Mouse (Mus musculus): ENCODE results near the gene Ints5. TPM values are rescaled to one million over a fixed set of nuclear protein-coding genes. Genes with fewer than 3 reads are reported as not detected.
A peak's percentile ranks its signal among the peaks of the same experiment; 100 is the strongest.

Ints5 gene
- polyA plus RNA-seq, 1 experiment from 2014 or later: 24.8 TPM

GRCm38 (mm10) chr19:8944750-8945149, 51.9 kb downstream of the Ints5 start:
- Histone ChIP-seq H3K4me3 (ENCODE audit: low read length) (peak overlapping the region; percentile 32), H3K4me2 (ENCODE audit: low read depth, low read length) (peak overlapping the region; percentile 77), H3K9me3 (replicated peaks; ENCODE audit: control insufficient read depth, low read length) (no peaks in the 10 kb centered on the region), H3K36me3 (ENCODE audit: control insufficient read depth, insufficient read depth) (peaks cover 40% of the 10 kb centered on the region), H3K9ac (ENCODE audit: low read length) (peak overlapping the region; percentile 44), H3K27me3 (ENCODE audit: control insufficient read depth, insufficient read depth, low read length) (no peaks in the 10 kb centered on the region), H3K27ac (ENCODE audit: low read length) (peak overlapping the region; percentile 28), H3K4me1 (ENCODE audit: control insufficient read depth, insufficient read depth, low read length) (peaks cover 34% of the 10 kb centered on the region)
- no peak for ATAC-seq (replicated peaks; ENCODE audit: extremely low read depth, insufficient read depth, low FRiP score)
- 30% methylated on average over 5 of the region's 5 CpGs for WGBS

- no peak for ATAC-seq (replicated peaks; ENCODE audit: extremely low read depth, insufficient read depth, low FRiP score)
- peak overlapping the region; percentile 44; the same call in 1 of the 2 replicates for H3K9ac ChIP-seq (ENCODE audit: low read length)
- peak overlapping the region; percentile 28 for H3K27ac ChIP-seq (ENCODE audit: low read length)
- no peaks in the 10 kb centered on the region for H3K27me3 ChIP-seq (ENCODE audit: control insufficient read depth, insufficient read depth, low read length)
- 66% methylated on average over 6 of the region's 6 CpGs for WGBS
- peaks cover 34% of the 10 kb centered on the region for H3K4me1 ChIP-seq (ENCODE audit: control insufficient read depth, insufficient read depth, low read length)
- H3K9me3 ChIP-seq (replicated peaks; ENCODE audit: control insufficient read depth, low read length): no peaks in the 10 kb centered on the region
- H3K36me3 ChIP-seq (ENCODE audit: control insufficient read depth, insufficient read depth): peaks cover 42% of the 10 kb centered on the region
- peak overlapping the region; percentile 77 for H3K4me2 ChIP-seq (ENCODE audit: low read depth, low read length)
- H3K4me3 ChIP-seq (ENCODE audit: low read length): peak overlapping the region; percentile 32
Measured at GRCm38 (mm10) chr19:8945251-8945650, 52.4 kb downstream of the Ints5 start.

- no peaks in the 10 kb centered on the region for H3K27me3 ChIP-seq (ENCODE audit: control insufficient read depth, insufficient read depth, low read length)
- H3K36me3 ChIP-seq (ENCODE audit: control insufficient read depth, insufficient read depth): peaks cover 57% of the 10 kb centered on the region
- no peaks in the 10 kb centered on the region for H3K9me3 ChIP-seq (replicated peaks; ENCODE audit: control insufficient read depth, low read length)
- 76% methylated on average over 7 of the region's 7 CpGs for WGBS
- no peak overlapping the region for H3K4me3 ChIP-seq (ENCODE audit: low read length)
- ATAC-seq (replicated peaks; ENCODE audit: extremely low read depth, insufficient read depth, low FRiP score): no peak
- H3K4me2 ChIP-seq (ENCODE audit: low read depth, low read length): no peak overlapping the region
- peaks cover 26% of the 10 kb centered on the region for H3K4me1 ChIP-seq (ENCODE audit: control insufficient read depth, insufficient read depth, low read length)
- no peak overlapping the region for H3K9ac ChIP-seq (ENCODE audit: low read length)
- H3K27ac ChIP-seq (ENCODE audit: low read length): no peak overlapping the region
Measured at GRCm38 (mm10) chr19:8946929-8947328, 54.1 kb downstream of the Ints5 start.

Small RNAs within 50 kb of the gene (microRNA-seq; reads per million reads assigned to microRNA genes)
- not detected for gene Mir5136

Other genes with a start within 250 kb of the Ints5 start
- 0.09 TPM in 2 replicates for gene Chrm1, start 229.2 kb upstream of the Ints5 start, polyA plus RNA-seq (2015; fragmentation: Nextera tagmentation; extraction: Ambion mirVana)
- gene Slc3a2, start 169.6 kb upstream of the Ints5 start, polyA plus RNA-seq (2015; fragmentation: Nextera tagmentation; extraction: Ambion mirVana): 66.4 and 68.8 TPM in 2 replicates
- 53.5 and 54.9 TPM in 2 replicates for gene Wdr74, start 157.2 kb upstream of the Ints5 start, polyA plus RNA-seq (2015; fragmentation: Nextera tagmentation; extraction: Ambion mirVana)
- gene 1700092M07Rik, start 152.3 kb upstream of the Ints5 start, polyA plus RNA-seq (2015; fragmentation: Nextera tagmentation; extraction: Ambion mirVana): 0.63 and 0.74 TPM in 2 replicates
- 91.5 and 91.7 TPM in 2 replicates for gene Stx5a, start 151.6 kb upstream of the Ints5 start, polyA plus RNA-seq (2015; fragmentation: Nextera tagmentation; extraction: Ambion mirVana)
- 134 and 145 TPM in 2 replicates for gene Nxf1, start 135.9 kb upstream of the Ints5 start, polyA plus RNA-seq (2015; fragmentation: Nextera tagmentation; extraction: Ambion mirVana)
- 138 and 158 TPM in 2 replicates for gene Tmem223, start 122.0 kb upstream of the Ints5 start, polyA plus RNA-seq (2015; fragmentation: Nextera tagmentation; extraction: Ambion mirVana)
- 57.1 and 60.9 TPM in 2 replicates for gene Tmem179b, start 118.5 kb upstream of the Ints5 start, polyA plus RNA-seq (2015; fragmentation: Nextera tagmentation; extraction: Ambion mirVana)
- 17.4 and 19.3 TPM in 2 replicates for gene Taf6l, start 106.6 kb upstream of the Ints5 start, polyA plus RNA-seq (2015; fragmentation: Nextera tagmentation; extraction: Ambion mirVana)
- gene Polr2g, start 94.4 kb upstream of the Ints5 start, polyA plus RNA-seq (2015; fragmentation: Nextera tagmentation; extraction: Ambion mirVana): 126 and 128 TPM in 2 replicates
- gene Zbtb3, start 90.5 kb upstream of the Ints5 start, polyA plus RNA-seq (2015; fragmentation: Nextera tagmentation; extraction: Ambion mirVana): 3.5 and 4.3 TPM in 2 replicates
- gene Ttc9c, start 73.7 kb upstream of the Ints5 start, polyA plus RNA-seq (2015; fragmentation: Nextera tagmentation; extraction: Ambion mirVana): 35.5 and 37.7 TPM in 2 replicates
- 3.2 and 3.3 TPM in 2 replicates for gene Hnrnpul2, start 73.0 kb upstream of the Ints5 start, polyA plus RNA-seq (2015; fragmentation: Nextera tagmentation; extraction: Ambion mirVana)
- gene AC129217.1, start 63.2 kb upstream of the Ints5 start, polyA plus RNA-seq (2015; fragmentation: Nextera tagmentation; extraction: Ambion mirVana): not detected in 2 replicates
- 43.9 and 44.3 TPM in 2 replicates for gene Bscl2, start 55.5 kb upstream of the Ints5 start, polyA plus RNA-seq (2015; fragmentation: Nextera tagmentation; extraction: Ambion mirVana)
- gene Gng3, start 53.8 kb upstream of the Ints5 start, polyA plus RNA-seq (2015; fragmentation: Nextera tagmentation; extraction: Ambion mirVana): 1.2 and 1.4 TPM in 2 replicates
- gene Lrrn4cl, start 42.2 kb upstream of the Ints5 start, polyA plus RNA-seq (2015; fragmentation: Nextera tagmentation; extraction: Ambion mirVana): 1.9 and 2.8 TPM in 2 replicates
- 130 and 133 TPM in 2 replicates for gene Ubxn1, start 21.5 kb upstream of the Ints5 start, polyA plus RNA-seq (2015; fragmentation: Nextera tagmentation; extraction: Ambion mirVana)
- gene Uqcc3, start 12.1 kb upstream of the Ints5 start, polyA plus RNA-seq (2015; fragmentation: Nextera tagmentation; extraction: Ambion mirVana): 62.7 and 64.0 TPM in 2 replicates
- 25.2 and 42.5 TPM in 2 replicates for gene Lbhd1, start 9.3 kb upstream of the Ints5 start, polyA plus RNA-seq (2015; fragmentation: Nextera tagmentation; extraction: Ambion mirVana)
- not detected in 2 replicates for gene Gm49403, start 9.1 kb upstream of the Ints5 start, polyA plus RNA-seq (2015; fragmentation: Nextera tagmentation; extraction: Ambion mirVana)
- gene 1810009A15Rik, start 4.2 kb upstream of the Ints5 start, polyA plus RNA-seq (2015; fragmentation: Nextera tagmentation; extraction: Ambion mirVana): 39.7 and 54.5 TPM in 2 replicates
- not detected in 2 replicates for gene Gm49416, start 4.1 kb upstream of the Ints5 start, polyA plus RNA-seq (2015; fragmentation: Nextera tagmentation; extraction: Ambion mirVana)
- 56.7 and 62.6 TPM in 2 replicates for gene Ganab, start 5.1 kb downstream of the Ints5 start, polyA plus RNA-seq (2015; fragmentation: Nextera tagmentation; extraction: Ambion mirVana)
- 32.7 and 38.0 TPM in 2 replicates for gene B3gat3, start 27.4 kb downstream of the Ints5 start, polyA plus RNA-seq (2015; fragmentation: Nextera tagmentation; extraction: Ambion mirVana)
- 2.2 and 2.4 TPM in 2 replicates for gene Rom1, start 36.4 kb downstream of the Ints5 start, polyA plus RNA-seq (2015; fragmentation: Nextera tagmentation; extraction: Ambion mirVana)
- gene Eml3, start 36.5 kb downstream of the Ints5 start, polyA plus RNA-seq (2015; fragmentation: Nextera tagmentation; extraction: Ambion mirVana): 16.0 and 17.2 TPM in 2 replicates
- gene Mta2, start 48.9 kb downstream of the Ints5 start, polyA plus RNA-seq (2015; fragmentation: Nextera tagmentation; extraction: Ambion mirVana): 92.1 and 96.0 TPM in 2 replicates
- 17.5 and 18.4 TPM in 2 replicates for gene Tut1, start 60.8 kb downstream of the Ints5 start, polyA plus RNA-seq (2015; fragmentation: Nextera tagmentation; extraction: Ambion mirVana)
- 239 and 240 TPM in 2 replicates for gene Eef1g, start 74.0 kb downstream of the Ints5 start, polyA plus RNA-seq (2015; fragmentation: Nextera tagmentation; extraction: Ambion mirVana)
- 28.7 and 36.5 TPM in 2 replicates for gene Ahnak, start 96.3 kb downstream of the Ints5 start, polyA plus RNA-seq (2015; fragmentation: Nextera tagmentation; extraction: Ambion mirVana)
- 0.91 and 1.8 TPM in 2 replicates for gene Scgb1a1, start 195.0 kb downstream of the Ints5 start, polyA plus RNA-seq (2015; fragmentation: Nextera tagmentation; extraction: Ambion mirVana)
- gene Asrgl1, start 242.6 kb downstream of the Ints5 start, polyA plus RNA-seq (2015; fragmentation: Nextera tagmentation; extraction: Ambion mirVana): 18.9 and 21.6 TPM in 2 replicates